Mouse (Mus musculus): ENCODE data around the gene Hjurp.

Hjurp gene

DNA sequence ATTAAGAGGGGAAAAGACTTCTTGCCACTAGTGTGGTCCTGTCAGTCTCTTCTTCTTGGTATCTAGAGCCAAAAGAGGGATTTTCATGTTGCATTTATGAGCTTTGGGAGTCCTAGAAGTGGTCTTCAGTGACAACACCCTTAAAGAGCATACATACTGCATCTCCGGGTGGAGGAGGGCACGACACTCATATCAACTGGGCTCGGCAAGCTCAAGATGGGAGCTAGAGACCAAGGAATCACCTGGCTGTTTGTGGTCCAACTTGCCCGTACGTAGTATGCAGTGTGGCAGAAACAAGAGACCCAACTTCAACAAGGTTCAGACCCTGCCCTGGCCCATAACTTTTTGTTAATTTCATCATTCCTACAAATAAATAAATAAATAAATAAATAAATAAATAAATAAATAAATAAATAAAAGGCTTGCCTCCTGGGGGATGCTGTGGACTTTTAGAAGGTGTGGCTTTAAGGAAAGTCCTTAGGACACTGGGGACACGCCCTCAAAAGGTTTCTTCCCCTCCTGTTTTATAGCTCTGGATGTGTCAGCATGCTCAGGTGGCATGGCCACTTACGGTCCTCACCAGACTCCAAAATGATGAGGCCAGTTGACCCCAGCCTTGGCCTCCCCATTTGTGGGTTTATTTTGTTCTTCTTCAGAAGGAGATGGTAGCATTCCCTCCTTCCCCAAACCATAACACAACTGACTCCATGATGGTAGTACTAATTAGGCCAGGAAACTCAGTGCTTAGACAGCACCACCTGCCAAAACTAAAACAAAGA lies 20.2 kb upstream of the Hjurp start:
- peak; percentile 24 for DNase-seq (ENCODE audit: low spot score)

GRCm38 (mm10) chr1:88296171-88296920 lies 18.9 kb upstream of the Hjurp start:
- DNase-seq (ENCODE audit: low spot score): peak; percentile 7

GRCm38 (mm10) chr1:88294650-88295049 lies 17.2 kb upstream of the Hjurp start:
- peak; percentile 9 for DNase-seq (ENCODE audit: low spot score)

GRCm38 (mm10) chr1:88292057-88292456 lies 14.6 kb upstream of the Hjurp start:
- peak; percentile 12 for DNase-seq (ENCODE audit: low spot score)

GRCm38 (mm10) chr1:88291409-88292005 lies 14.1 kb upstream of the Hjurp start:
- peak; percentile 4 for DNase-seq (ENCODE audit: low spot score)

GRCm38 (mm10) chr1:88290511-88290910 lies 13.1 kb upstream of the Hjurp start:
- no peak for DNase-seq (ENCODE audit: low spot score)

DNA sequence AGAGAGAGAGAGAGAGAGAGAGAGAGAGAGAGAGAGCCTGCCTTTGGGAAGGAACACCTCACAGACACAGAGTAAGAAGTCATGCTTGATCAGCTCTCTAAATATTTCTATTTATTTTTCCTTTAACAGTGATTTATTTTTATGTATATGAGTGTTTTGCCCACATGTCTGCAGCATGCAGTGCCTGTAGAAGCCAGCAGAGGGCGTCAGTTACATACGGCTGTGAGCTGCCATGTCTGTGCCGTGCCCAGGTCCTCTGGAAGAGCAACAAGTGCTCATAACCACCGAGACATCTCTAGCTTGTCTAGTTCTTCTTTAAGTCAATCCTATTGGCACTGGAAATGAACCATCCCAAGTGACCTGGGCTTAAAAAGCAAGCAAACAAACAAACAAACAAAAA lies 12.5 kb upstream of the Hjurp start:
- DNase-seq (ENCODE audit: low spot score): no peak

GRCm38 (mm10) chr1:88289152-88289551 lies 11.7 kb upstream of the Hjurp start:
- no peak for DNase-seq (ENCODE audit: low spot score)

DNA sequence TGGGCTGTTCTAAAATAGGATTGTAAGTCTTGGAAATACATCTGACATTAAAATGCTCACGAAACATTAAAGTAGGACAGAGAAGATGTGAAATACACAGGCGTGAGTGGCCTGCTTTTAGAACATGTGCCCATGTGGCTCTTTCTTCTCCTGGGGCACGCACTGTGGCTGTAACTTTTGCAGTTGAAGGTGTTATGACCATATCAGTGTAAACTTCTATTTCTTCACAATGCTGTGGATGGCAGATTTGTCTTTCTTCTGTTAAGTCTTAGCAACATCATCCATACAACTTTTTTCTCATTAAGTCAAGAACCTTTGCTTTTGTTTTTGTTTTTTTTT lies 11.3 kb upstream of the Hjurp start:
- no peak for DNase-seq (ENCODE audit: low spot score)

DNA sequence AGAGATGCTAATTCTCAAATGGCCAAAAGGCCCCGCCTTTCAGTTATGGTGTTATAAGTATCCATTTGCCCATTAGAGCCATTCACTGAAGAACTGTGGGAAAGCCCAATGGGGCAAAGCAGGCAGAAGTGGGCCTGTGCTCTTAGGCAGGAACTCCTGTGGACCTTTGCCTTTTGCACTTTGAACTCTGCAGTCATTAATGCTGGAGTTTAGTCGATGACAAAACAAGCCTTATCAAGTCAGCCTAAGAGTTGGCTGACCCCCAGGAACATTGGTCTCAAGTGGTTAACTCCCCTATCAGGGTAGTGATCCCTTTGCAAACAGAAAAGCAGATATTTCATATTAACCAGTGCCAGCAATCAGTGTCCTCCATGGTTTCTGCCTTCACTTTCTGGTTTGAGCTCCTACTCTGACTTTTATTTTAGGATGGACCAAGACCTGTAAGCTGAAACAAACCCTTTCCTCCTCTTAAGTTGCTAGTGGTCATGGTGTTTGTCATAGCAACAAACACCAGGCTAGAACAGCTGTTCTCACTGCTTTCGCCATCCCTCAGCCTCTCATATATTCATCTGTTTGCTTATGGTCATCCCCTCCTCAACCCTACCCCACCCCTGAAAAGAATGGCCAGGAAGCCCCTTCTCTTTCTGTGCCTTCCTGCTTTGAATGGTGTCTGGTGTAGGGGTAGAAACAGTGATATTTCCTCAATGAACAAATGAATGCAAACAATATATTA lies 10.8 kb upstream of the Hjurp start:
- DNase-seq (ENCODE audit: low spot score): peak; percentile 84

DNA sequence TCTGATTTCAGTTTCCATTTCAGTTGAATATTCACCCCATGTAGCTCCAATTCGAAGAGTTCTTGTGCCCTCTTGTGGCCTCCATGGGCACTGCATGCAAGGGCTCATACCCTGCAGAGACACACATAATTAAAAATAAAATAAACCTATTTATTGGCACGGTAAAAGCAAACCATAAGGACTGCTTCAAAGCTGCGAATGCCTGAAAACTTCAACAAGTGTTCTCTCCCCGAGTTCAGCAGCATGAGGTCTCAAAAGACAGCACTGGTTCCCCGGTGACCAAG lies 10.2 kb upstream of the Hjurp start:
- DNase-seq (ENCODE audit: low spot score): peak; percentile 85

DNA sequence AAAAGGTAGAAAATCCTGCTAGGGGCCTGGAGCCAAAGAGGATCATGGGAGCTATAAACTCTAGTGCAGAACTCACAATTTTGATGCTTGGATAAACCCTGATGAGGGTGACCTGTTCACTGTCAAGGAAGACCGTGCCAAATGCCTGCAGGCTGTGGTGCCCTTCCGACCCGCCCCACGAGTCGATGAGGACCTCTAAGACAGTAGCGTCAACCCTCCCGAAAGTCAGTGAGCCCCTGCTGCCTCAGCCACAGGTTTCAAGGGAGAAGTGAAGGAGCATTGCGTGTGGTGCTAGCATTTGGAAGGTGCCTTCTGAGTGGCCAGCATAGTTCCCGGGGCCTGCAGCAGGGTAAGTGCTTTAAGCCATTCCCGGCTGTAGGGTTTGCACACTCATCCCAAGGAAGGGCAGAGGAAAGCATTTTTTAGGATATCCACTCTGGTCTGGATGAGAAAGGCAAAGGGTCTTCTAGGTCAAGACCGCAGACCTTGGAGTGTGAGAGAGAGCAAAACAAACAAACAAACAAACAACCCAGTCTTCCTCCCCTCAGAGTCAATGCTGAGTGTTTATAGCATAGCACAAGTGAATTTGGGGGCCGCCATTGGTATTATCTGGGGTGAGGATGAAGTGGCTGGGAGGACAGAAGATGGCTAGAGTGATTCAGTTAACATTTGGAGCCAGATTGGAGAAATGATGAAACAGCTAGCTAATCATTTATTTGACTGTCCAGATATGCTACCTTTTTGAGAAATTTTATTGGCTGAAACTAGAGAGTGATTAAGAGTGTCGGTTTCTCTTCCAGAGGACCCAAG lies 9.7 kb upstream of the Hjurp start:
- no peak for DNase-seq (ENCODE audit: low spot score)

GRCm38 (mm10) chr1:88286136-88286845 lies 8.9 kb upstream of the Hjurp start:
- no peak for DNase-seq (ENCODE audit: low spot score)

- DNase-seq (ENCODE audit: low spot score): no peak
Observed at GRCm38 (mm10) chr1:88285652-88286051, 8.2 kb upstream of the Hjurp start.

DNA sequence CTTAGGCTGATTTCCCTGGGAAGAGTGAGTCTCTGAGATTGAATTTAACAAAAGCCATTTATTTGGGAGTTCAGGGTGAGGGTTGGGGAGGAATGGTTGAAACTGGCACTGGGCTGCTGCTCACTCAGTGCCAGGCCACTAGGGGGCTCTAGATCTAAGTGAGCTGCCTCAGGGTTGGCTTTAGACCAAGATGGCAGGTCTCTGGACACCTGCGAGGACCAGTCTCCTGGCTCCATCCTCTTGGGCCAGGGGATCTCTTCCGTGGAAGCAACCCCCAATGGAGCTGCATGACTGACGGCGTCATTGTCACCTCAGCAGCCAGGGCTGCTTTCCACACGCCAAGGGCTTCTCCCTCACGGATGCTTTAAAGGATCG lies 7.5 kb upstream of the Hjurp start:
- no peak for DNase-seq (ENCODE audit: low spot score)

DNA sequence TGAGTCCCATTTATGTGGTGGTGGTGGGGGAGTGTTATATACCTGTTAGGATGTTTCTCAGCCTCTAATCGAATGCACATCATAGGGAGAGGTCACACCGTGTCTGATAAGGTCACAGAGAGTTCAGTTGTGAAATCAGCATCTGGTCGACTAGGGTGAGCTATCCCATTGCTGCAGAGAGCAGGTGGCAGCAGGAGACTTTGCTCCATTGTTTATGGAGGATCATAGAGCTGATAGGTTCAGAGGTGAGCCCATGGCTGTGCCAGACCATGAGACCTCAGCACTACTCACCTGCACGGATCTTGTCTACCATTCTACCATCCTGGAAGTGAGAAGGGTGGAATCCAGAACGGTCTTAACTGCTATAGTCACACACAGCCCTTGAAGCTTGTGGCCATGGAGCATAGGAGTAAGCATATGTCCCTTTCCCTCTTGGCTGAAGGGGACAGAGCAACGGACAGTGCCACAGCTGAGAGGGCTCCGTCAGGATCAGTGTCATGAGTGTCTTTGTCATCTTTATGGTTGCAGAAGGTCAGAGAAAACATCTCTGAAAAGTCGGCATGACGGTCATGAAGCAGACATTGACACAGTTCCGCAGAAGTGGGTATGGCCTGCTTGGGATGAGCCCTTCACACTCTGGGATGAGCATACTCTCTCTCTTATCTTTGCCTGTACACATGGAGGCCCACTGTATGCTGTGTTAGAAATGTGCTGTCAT lies 7.0 kb upstream of the Hjurp start:
- DNase-seq (ENCODE audit: low spot score): no peak

GRCm38 (mm10) chr1:88283376-88284227 lies 6.2 kb upstream of the Hjurp start:
- DNase-seq (ENCODE audit: low spot score): no peak

- no peak for DNase-seq (ENCODE audit: low spot score)
Observed at GRCm38 (mm10) chr1:88282301-88282700, 4.9 kb upstream of the Hjurp start.

- DNase-seq (ENCODE audit: low spot score): peak; percentile 69
Observed at GRCm38 (mm10) chr1:88280006-88280690, 2.7 kb upstream of the Hjurp start.
